Mouse (Mus musculus) retina, adult 2 months (tissue): Measurements from ENCODE around the gene Prph.
"Not testable (repeated sequence)": the region's sequence is repeated elsewhere in the genome, so short reads cannot be mapped to it uniquely, and the experiment has no call there.

Experiments used
- DNase-seq: peaks from one replicate; pipeline ENCODE4 v3.0.0-alpha.2; 2012; ENCODE audit warnings: low read depth, low spot score

Prph gene

GRCm38 (mm10) chr15:99033498-99034270, 21.3 kb upstream of the Prph start:
- DNase-seq = no peak

GRCm38 (mm10) chr15:99035431-99035830, 19.5 kb upstream of the Prph start:
- DNase-seq = no peak

DNA sequence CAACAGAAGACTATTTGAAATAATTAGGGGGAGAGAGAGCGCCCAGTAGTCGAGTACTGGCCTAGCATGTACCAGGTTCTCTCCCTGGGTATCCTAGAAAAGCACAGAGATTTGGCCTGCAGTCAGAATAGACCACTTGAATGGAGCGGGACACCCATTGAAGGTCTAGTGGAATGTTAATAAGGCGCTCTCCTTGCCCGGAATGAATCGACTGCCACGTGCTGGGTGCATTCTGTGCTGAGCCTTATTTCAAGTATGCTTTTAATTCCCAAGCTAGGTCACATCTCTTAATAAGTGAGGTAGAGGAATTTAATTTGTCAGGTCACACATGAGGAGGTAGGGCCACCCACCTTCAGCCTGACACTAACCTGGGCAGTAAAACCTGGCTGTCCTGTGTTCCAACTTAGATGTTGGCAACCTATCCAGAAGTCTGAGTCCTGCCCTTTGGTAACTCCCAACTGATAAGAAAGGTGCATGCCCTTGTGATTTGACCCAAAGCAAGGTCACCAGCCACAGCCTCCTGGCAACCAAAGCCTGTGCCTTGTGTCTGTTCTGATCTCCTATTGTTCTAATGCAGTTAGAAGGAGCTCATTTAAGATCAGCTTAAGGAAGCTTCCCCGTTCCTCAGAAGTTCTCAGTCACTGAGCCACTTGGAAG, 18.6 kb upstream of the Prph start:
- no peak for DNase-seq

DNA sequence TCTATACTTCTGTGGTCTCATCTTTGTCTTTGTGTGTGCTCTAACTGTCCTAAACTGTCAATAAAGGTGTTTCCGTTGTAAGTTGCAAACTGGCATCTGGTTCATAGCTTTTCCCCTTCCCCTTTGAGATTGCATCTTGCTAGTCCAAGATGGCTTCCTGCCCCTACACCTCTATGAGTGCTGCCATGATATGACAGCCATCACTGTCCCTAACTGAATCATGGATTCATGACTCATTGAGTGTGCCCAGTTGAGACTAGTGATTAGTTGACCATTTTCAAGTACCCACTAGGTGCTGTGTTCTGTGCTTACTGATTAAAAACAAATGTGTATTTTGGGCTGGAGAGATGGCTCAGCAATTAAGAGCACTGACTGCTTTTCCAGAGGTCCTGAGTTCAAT, 16.9 kb upstream of the Prph start:
- DNase-seq = no peak

- DNase-seq = no peak
Observed at GRCm38 (mm10) chr15:99038797-99039196, 16.2 kb upstream of the Prph start.

DNA sequence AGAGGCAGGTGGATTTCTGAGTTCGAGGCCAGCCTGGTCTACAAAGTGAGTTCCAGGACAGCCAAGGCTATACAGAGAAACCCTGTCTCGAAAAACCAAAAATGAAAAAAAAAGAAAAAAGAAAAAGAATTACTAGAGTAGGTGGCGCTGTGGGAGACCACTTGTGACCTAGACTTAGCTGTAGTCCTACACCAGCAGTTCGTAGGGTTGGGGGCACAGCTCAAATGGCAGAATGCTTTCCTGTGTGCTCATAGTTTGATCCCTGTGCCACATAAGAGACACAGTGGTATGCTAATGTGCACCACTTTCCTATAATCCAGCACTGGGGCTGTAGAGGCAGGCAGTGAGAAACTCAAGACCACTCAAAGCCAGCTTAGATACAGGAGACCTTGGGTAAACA, 15.7 kb upstream of the Prph start:
- DNase-seq = no peak

DNA sequence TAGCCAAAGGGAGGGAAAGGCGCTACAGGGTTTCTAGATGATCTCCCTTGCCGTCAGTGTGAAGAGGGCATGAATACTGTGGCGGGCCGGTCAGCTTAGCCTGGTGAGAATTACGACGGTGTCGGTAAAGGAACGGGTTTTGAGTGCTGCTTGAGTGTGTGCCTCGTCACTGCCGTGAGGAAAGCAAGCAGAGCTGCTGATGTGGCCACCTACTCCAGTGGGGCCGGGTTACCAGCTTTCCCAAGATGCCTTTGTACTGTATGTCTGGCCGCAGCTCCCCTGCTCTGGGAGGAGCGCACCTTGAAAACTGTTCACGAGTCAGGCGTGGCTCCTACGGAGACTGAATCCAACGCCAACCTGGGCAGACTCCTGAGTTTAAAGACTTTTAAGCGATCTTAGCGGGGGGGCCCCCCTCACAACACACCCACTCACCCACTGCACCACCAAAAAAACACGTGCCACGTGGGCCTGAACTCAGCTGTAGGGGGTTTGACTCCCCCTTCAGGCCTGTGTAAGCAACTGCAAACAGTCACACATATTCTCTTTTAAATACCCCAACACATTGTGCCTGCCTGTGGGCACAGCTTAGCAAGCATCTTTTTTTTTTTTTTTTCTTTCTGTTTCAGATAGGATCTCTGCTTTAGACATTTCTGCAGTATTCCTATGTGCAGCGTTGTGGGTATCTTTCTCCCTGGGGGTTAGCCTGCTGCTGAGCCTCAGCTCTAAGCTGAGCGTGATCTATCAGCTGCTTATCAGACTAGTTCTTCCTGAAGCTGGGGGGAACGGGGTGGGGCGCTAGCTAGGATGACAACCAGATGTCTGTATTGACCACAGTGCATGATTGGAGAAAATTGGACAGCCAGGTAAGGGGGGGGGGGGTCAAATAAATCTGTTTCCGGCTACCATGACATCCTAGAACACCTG, 14.7 kb upstream of the Prph start:
- no peak for DNase-seq

GRCm38 (mm10) chr15:99040920-99041856, 13.8 kb upstream of the Prph start:
- DNase-seq = no peak

DNA sequence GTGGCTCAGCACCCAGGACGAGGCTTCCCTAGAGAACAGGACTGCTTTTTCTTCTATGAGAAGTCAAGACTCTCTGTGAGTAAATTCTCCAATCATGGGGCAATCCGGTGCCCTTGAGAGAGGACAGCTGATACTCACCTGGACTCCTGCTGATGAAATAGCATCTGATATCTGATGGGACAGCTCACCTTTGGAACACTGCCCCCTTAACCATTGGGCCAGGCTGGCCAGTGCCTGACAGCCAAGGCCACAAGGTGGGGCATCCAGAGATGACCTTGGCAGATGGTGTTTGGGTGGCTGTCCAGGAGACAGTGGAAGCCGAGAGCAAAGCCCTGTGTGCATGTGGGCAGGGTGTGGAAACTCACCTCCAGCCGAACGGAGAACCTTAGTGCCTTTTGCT, 12.6 kb upstream of the Prph start:
- no peak for DNase-seq

GRCm38 (mm10) chr15:99044854-99045253, 10.1 kb upstream of the Prph start:
- DNase-seq = no peak

GRCm38 (mm10) chr15:99045734-99046133, 9.2 kb upstream of the Prph start:
- DNase-seq = not testable (repeated sequence)

- peak; percentile 51 for DNase-seq
Observed at GRCm38 (mm10) chr15:99049473-99050253, 5.3 kb upstream of the Prph start.

GRCm38 (mm10) chr15:99053373-99053772, 1.6 kb upstream of the Prph start:
- DNase-seq = no peak

GRCm38 (mm10) chr15:99055511-99055961, 562 bp downstream of the Prph start:
- DNase-seq = no peak

- DNase-seq = no peak
Observed at GRCm38 (mm10) chr15:99056332-99056731, 1.4 kb downstream of the Prph start.

- DNase-seq = no peak
Observed at GRCm38 (mm10) chr15:99065557-99066165, 10.7 kb downstream of the Prph start.

GRCm38 (mm10) chr15:99071988-99072387, 17.0 kb downstream of the Prph start:
- no peak for DNase-seq

- DNase-seq = no peak
Observed at GRCm38 (mm10) chr15:99074019-99074599, 19.1 kb downstream of the Prph start, which contains the start of gene Troap. Gene Troap, plus strand, starts transcription at chr15:99074575.

GRCm38 (mm10) chr15:99074600-99075333, 19.8 kb downstream of the Prph start:
- peak; percentile 88 for DNase-seq
